Mouse (Mus musculus) MEL (cell line): ENCODE measurements around the gene Efcab2. TPM values are rescaled to one million over a fixed set of nuclear protein-coding genes. Genes with fewer than 3 reads are reported as not detected.

Experiments
- DNase-seq: peaks from one replicate; pipeline ENCODE4 v3.0.0; 2011; ENCODE audit warnings: low read depth, low spot score
- H3K27ac ChIP-seq: 2 replicates; pipeline ENCODE4 v1.5.1; 2012; ENCODE audit warnings: low read depth, mild to moderate bottlenecking, control low read depth, low read length, moderate library complexity; ENCODE audit not compliant: control insufficient read depth
- H3K27me3 ChIP-seq, 2 experiments: fragments of 150-350 bp in 1 of 2; sonication (generic) in 1 of 2; 2 replicates each; pipeline ENCODE4 v1.6.1; 2012; ENCODE audit warnings: low read length in 2 of 2, mild to moderate bottlenecking in 2 of 2, improper control_type of control experiment in 1 of 2, moderate library complexity in 1 of 2; ENCODE audit not compliant: insufficient read depth in 2 of 2, control insufficient read depth in 1 of 2
- H3K36me3 ChIP-seq, 2 experiments: 2 replicates each; pipeline ENCODE4 v1.6.1; 2012 to 2014; ENCODE audit warnings: low read length in 2 of 2, improper control_type of control experiment in 1 of 2, inconsistent platforms in 1 of 2, mild to moderate bottlenecking in 1 of 2; ENCODE audit not compliant: insufficient read depth in 2 of 2, control insufficient read depth in 1 of 2
- H3K4me1 ChIP-seq, 2 experiments: fragments of 150-350 bp in 1 of 2; sonication (generic) in 1 of 2; 2 replicates each; pipeline ENCODE4 v1.6.1; 2012; ENCODE audit warnings: low read length in 2 of 2, improper control_type of control experiment in 1 of 2, mild to moderate bottlenecking in 1 of 2; ENCODE audit not compliant: insufficient read depth in 2 of 2, control insufficient read depth in 1 of 2
- H3K4me3 ChIP-seq, 2 experiments: fragments of 150-350 bp in 1 of 2; sonication (generic) in 1 of 2; 2 replicates each; pipeline ENCODE4 v1.5.1; 2012; ENCODE audit warnings: low read depth in 2 of 2, low read length in 2 of 2, mild to moderate bottlenecking in 2 of 2, moderate library complexity in 2 of 2, control low read depth in 1 of 2, improper control_type of control experiment in 1 of 2; ENCODE audit not compliant: control insufficient read depth in 1 of 2, insufficient read depth in 1 of 2
- H3K79me2 ChIP-seq: 2 replicates; pipeline ENCODE4 v1.6.1; 2012; ENCODE audit warnings: mild to moderate bottlenecking, low read length, moderate library complexity; ENCODE audit not compliant: control insufficient read depth, poor library complexity, insufficient read depth
- H3K9ac ChIP-seq: 2 replicates; pipeline ENCODE4 v1.6.1; 2012; ENCODE audit warnings: low read depth, mild to moderate bottlenecking, control low read depth, low read length, moderate library complexity; ENCODE audit not compliant: control insufficient read depth, poor library complexity, severe bottlenecking
- H3K9me3 ChIP-seq: fragments of 150-350 bp; sonication (generic); replicated peaks from 2 replicates; pipeline ENCODE4 v1.6.1; 2012; ENCODE audit warnings: mild to moderate bottlenecking, low read length, improper control_type of control experiment, moderate library complexity; ENCODE audit not compliant: insufficient read depth
- BHLHE40 ChIP-seq: IDR thresholded peaks from 2 replicates; pipeline ENCODE4 v1.6.1; 2012; ENCODE audit warnings: low read depth, mild to moderate bottlenecking, inconsistent platforms, low read length, improper control_type of control experiment, borderline replicate concordance
- CHD1 ChIP-seq: IDR thresholded peaks from 2 replicates; pipeline ENCODE4 v1.6.1; 2012; ENCODE audit warnings: low read depth, mild to moderate bottlenecking, inconsistent platforms, low read length, improper control_type of control experiment
- CTCF ChIP-seq, 3 experiments: IDR thresholded peaks in 2 of 3; conservative IDR thresholded peaks in 1 of 3; 2 replicates each; pipeline ENCODE4 v1.5.1; 2011 to 2012; ENCODE audit warnings: low read length in 3 of 3, low read depth in 2 of 3, mild to moderate bottlenecking in 2 of 3, improper control_type of control experiment in 1 of 3, inconsistent platforms in 1 of 3, mixed read lengths in 1 of 3, moderate library complexity in 1 of 3; ENCODE audit not compliant: control insufficient read depth in 1 of 3, insufficient read depth in 1 of 3, poor library complexity in 1 of 3, severe bottlenecking in 1 of 3
- E2F4 ChIP-seq: IDR thresholded peaks from 2 replicates; pipeline ENCODE4 v1.6.1; 2011; ENCODE audit warnings: low read depth, low read length, improper control_type of control experiment, borderline replicate concordance
- ELF1 ChIP-seq: IDR thresholded peaks from 2 replicates; pipeline ENCODE4 v1.6.1; 2014; ENCODE audit warnings: low read depth, mild to moderate bottlenecking, inconsistent platforms, low read length, improper control_type of control experiment, moderate library complexity
- GABPA ChIP-seq: IDR thresholded peaks from 2 replicates; pipeline ENCODE4 v1.6.1; 2012; ENCODE audit warnings: low read depth, mild to moderate bottlenecking, inconsistent platforms, low read length, improper control_type of control experiment, moderate library complexity
- GATA1 ChIP-seq: IDR thresholded peaks from 2 replicates; pipeline ENCODE4 v1.6.1; 2011; ENCODE audit warnings: low read depth, low read length, improper control_type of control experiment
- JUND ChIP-seq: IDR thresholded peaks from 2 replicates; pipeline ENCODE4 v1.6.1; 2011; ENCODE audit warnings: low read depth, mild to moderate bottlenecking, improper control_type of control experiment, low read length
- MAFK ChIP-seq: IDR thresholded peaks from 2 replicates; pipeline ENCODE4 v1.6.1; 2011; ENCODE audit warnings: low read depth, mild to moderate bottlenecking, low read length, improper control_type of control experiment, borderline replicate concordance
- MAX ChIP-seq: IDR thresholded peaks from 2 replicates; pipeline ENCODE4 v1.6.1; 2011; ENCODE audit warnings: low read length, improper control_type of control experiment
- MAZ ChIP-seq: IDR thresholded peaks from 2 replicates; pipeline ENCODE4 v1.6.1; 2012; ENCODE audit warnings: low read depth, mild to moderate bottlenecking, inconsistent platforms, low read length, improper control_type of control experiment
- MXI1 ChIP-seq: IDR thresholded peaks from 2 replicates; pipeline ENCODE4 v1.6.1; 2011; ENCODE audit warnings: mild to moderate bottlenecking, low read depth, low read length, improper control_type of control experiment
- NELFE ChIP-seq: IDR thresholded peaks from 2 replicates; pipeline ENCODE4 v1.6.1; 2011; ENCODE audit warnings: low read depth, low read length, improper control_type of control experiment
- NRF1 ChIP-seq: IDR thresholded peaks from 2 replicates; pipeline ENCODE4 v1.6.1; 2014; ENCODE audit warnings: low read depth, mild to moderate bottlenecking, inconsistent platforms, low read length, improper control_type of control experiment, moderate library complexity; ENCODE audit not compliant: poor library complexity, insufficient read depth, severe bottlenecking
- POLR2A ChIP-seq, 2 experiments: IDR thresholded peaks; 2 replicates each; pipeline ENCODE4 v1.6.1; 2011 to 2012; ENCODE audit warnings: low read length in 2 of 2, mild to moderate bottlenecking in 2 of 2, control low read depth in 1 of 2, improper control_type of control experiment in 1 of 2, low read depth in 1 of 2, moderate library complexity in 1 of 2; ENCODE audit not compliant: control insufficient read depth in 1 of 2, insufficient read depth in 1 of 2, poor library complexity in 1 of 2
- POLR2AphosphoS5 ChIP-seq: IDR thresholded peaks from 2 replicates; pipeline ENCODE4 v1.6.1; 2012; ENCODE audit warnings: low read depth, borderline replicate concordance, mild to moderate bottlenecking, inconsistent platforms, low read length, moderate library complexity, mixed read lengths
- RAD21 ChIP-seq: IDR thresholded peaks from 2 replicates; pipeline ENCODE4 v1.6.1; 2011; ENCODE audit warnings: mild to moderate bottlenecking, low read depth, low read length, improper control_type of control experiment
- SIN3A ChIP-seq: IDR thresholded peaks from 2 replicates; pipeline ENCODE4 v1.6.1; 2012; ENCODE audit warnings: low read length, improper control_type of control experiment, inconsistent platforms
- SMC3 ChIP-seq: IDR thresholded peaks from 2 replicates; pipeline ENCODE4 v1.6.1; 2011; ENCODE audit warnings: low read depth, low read length, improper control_type of control experiment
- TAL1 ChIP-seq: IDR thresholded peaks from 2 replicates; pipeline ENCODE4 v1.6.1; 2012; ENCODE audit warnings: mild to moderate bottlenecking, inconsistent platforms, low read length, moderate library complexity, mixed read lengths
- TCF12 ChIP-seq: IDR thresholded peaks from 2 replicates; pipeline ENCODE4 v1.6.1; 2014; ENCODE audit warnings: low read depth, mild to moderate bottlenecking, inconsistent platforms, low read length, improper control_type of control experiment, moderate library complexity
- UBTF ChIP-seq: IDR thresholded peaks from 2 replicates; pipeline ENCODE4 v1.6.1; 2012; ENCODE audit warnings: low read depth, mild to moderate bottlenecking, inconsistent platforms, low read length, improper control_type of control experiment, moderate library complexity, borderline replicate concordance; ENCODE audit not compliant: insufficient read depth
- USF2 ChIP-seq, 2 experiments: IDR thresholded peaks; 2 replicates each; pipeline ENCODE4 v1.6.1; 2011 to 2012; ENCODE audit warnings: improper control_type of control experiment in 2 of 2, low read length in 2 of 2, borderline replicate concordance in 1 of 2, inconsistent platforms in 1 of 2, low read depth in 1 of 2, mild to moderate bottlenecking in 1 of 2; ENCODE audit not compliant: insufficient read depth in 1 of 2
- ZC3H11A ChIP-seq: IDR thresholded peaks from 2 replicates; pipeline ENCODE4 v1.6.1; 2012; ENCODE audit warnings: low read depth, mild to moderate bottlenecking, inconsistent platforms, low read length, improper control_type of control experiment
- ZNF384 ChIP-seq: IDR thresholded peaks from 2 replicates; pipeline ENCODE4 v1.6.1; 2012; ENCODE audit warnings: low read depth, mild to moderate bottlenecking, inconsistent platforms, low read length, improper control_type of control experiment
- polyA plus RNA-seq, 2 experiments: library from polyadenylated mRNA; stranded (reverse) in 1 of 2; unstranded in 1 of 2; fragments of >175 nt in 1 of 2; fragments of >200 nt in 1 of 2; gene quantifications; 2 replicates each; pipeline versions ENCODE4 v1.2.1 to v1.2.4; 2012; ENCODE audit warnings: low replicate concordance in 2 of 2, low read depth in 1 of 2; ENCODE audit not compliant: insufficient read length in 2 of 2, insufficient read depth in 1 of 2, missing spikeins in 1 of 2
- total RNA-seq: library from RNA; depleted of rRNA; stranded (reverse); fragments of 300-350 nt; gene quantifications from 2 replicates; pipeline ENCODE4 v1.2.3, GENCODE M21; 2012

Gene Efcab2
- total and polyA plus RNA-seq, 3 experiments = 0.85 to 3.2 TPM; not detected in 1

GRCm38 (mm10) chr1:178489127-178489526, 83.2 kb downstream of the Efcab2 start:
- Histone ChIP-seq H3K36me3 (no peaks in the 10 kb centered on the region), H3K4me3 (no peak overlapping the region), H3K27me3 (no peaks in the 10 kb centered on the region), H3K79me2 (no peaks in the 10 kb centered on the region), H3K9ac (no peak overlapping the region), H3K27ac (no peak overlapping the region), H3K4me1 (peaks cover 0 to 4% of the 10 kb centered on the region in 2 experiments; a peak in 1 of 4 replicates), H3K9me3 (no peaks in the 10 kb centered on the region)
- no peak for TF ChIP-seq JUND
- TF ChIP-seq ZC3H11A = no peak
- TF ChIP-seq CTCF (IDR thresholded peaks at IDR 0.05 in 2 of 3, conservative IDR thresholded peaks at IDR 0.05 in 1 of 3; ENCODE audit: control insufficient read depth in 1 of 3, insufficient read depth in 1 of 3, low read depth in 2 of 3, low read length in 3 of 3, poor library complexity in 1 of 3, severe bottlenecking in 1 of 3) = no peak
- no peak for TF ChIP-seq POLR2AphosphoS5
- no peak for TF ChIP-seq E2F4
- no peak for TF ChIP-seq SIN3A
- TF ChIP-seq SMC3 = no peak
- no peak for TF ChIP-seq BHLHE40
- no peak for TF ChIP-seq CHD1
- TF ChIP-seq RAD21 = no peak
- TF ChIP-seq MAZ = no peak
- no peak for TF ChIP-seq NELFE
- no peak for TF ChIP-seq POLR2A (IDR thresholded peaks at IDR 0.05; ENCODE audit: control insufficient read depth in 1 of 2, insufficient read depth in 1 of 2, low read depth in 1 of 2, low read length in 2 of 2, poor library complexity in 1 of 2)
- no peak for TF ChIP-seq UBTF
- DNase-seq = no peak

- Histone ChIP-seq H3K36me3 (no peaks in the 10 kb centered on the region), H3K4me1 (peaks cover 0 to 4% of the 10 kb centered on the region in 2 experiments; a peak in 1 of 4 replicates), H3K4me3 (no peak overlapping the region), H3K9me3 (no peaks in the 10 kb centered on the region), H3K9ac (no peak overlapping the region), H3K27ac (no peak overlapping the region), H3K27me3 (no peaks in the 10 kb centered on the region), H3K79me2 (no peaks in the 10 kb centered on the region)
- TF ChIP-seq MAFK = no peak
- TF ChIP-seq MXI1 = no peak
- TF ChIP-seq ELF1 = no peak
- no peak for TF ChIP-seq MAX
- no peak for TF ChIP-seq SMC3
- no peak for TF ChIP-seq E2F4
- TF ChIP-seq TCF12 = no peak
- no peak for TF ChIP-seq JUND
- no peak for TF ChIP-seq ZNF384
- no peak for TF ChIP-seq ZC3H11A
- TF ChIP-seq SIN3A = no peak
- TF ChIP-seq MAZ = no peak
- TF ChIP-seq TAL1 = no peak
- no peak for TF ChIP-seq NRF1
- no peak for TF ChIP-seq GABPA
- no peak for TF ChIP-seq USF2 (IDR thresholded peaks at IDR 0.05; ENCODE audit: borderline replicate concordance in 1 of 2, insufficient read depth in 1 of 2, low read depth in 1 of 2, low read length in 2 of 2)
- no peak for TF ChIP-seq GATA1
- no peak for DNase-seq
Observed at GRCm38 (mm10) chr1:178491733-178492132, 85.8 kb downstream of the Efcab2 start.
